In genomic region chr5:66865229-66865628, GRCm38 (mm10) we compare ENCODE assay signal across 12 mouse cellular contexts.
A peak's percentile ranks its signal among the peaks of the same experiment; 100 is the strongest.
DNase-seq lines count a peak whose midpoint lies in the region; ATAC-seq and TF ChIP-seq lines count a peak whose summit lies in the region.
"Had no signal": no experiment of that assay in that cellular context is flagged by ENCODE, and none has a peak within 500 bp of the region (broad histone marks: within the 10 kb centered on the region; RNA-seq: fewer than 3 reads in every experiment).

No protein-coding gene starts in this region.

- H3K27me3 ChIP-seq in lung, embryonic 14.5 days (ENCODE audit: insufficient read depth, low read length) = no peaks in the 10 kb centered on the region
- H3K27me3 ChIP-seq in forebrain, embryonic 15.5 days = no peaks in the 10 kb centered on the region
- H3K27me3 ChIP-seq: heart, embryonic 15.5 days; limb, embryonic 13.5 days; lung, embryonic 15.5 days had no signal

- no peaks in the 10 kb centered on the region for H3K9me3 ChIP-seq in lung, embryonic 14.5 days (ENCODE audit: low read depth, low read length)
- no peaks in the 10 kb centered on the region for H3K9me3 ChIP-seq in forebrain, embryonic 15.5 days
- H3K9me3 ChIP-seq: heart, embryonic 15.5 days; limb, embryonic 13.5 days; lung, embryonic 15.5 days had no signal

- no peak for ATAC-seq in lung, embryonic 14.5 days (ENCODE audit: insufficient read depth)
- ATAC-seq in forebrain, embryonic 15.5 days (replicated peaks) = no peak; the same call in 1 of the 2 replicates
- no peak for ATAC-seq in inflammation-experienced regulatory T-cells, adult 6 months
- no peak for ATAC-seq in monocyte, adult 5-6 weeks (replicated peaks; ENCODE audit: insufficient number of reproducible peaks, low FRiP score, low TSS enrichment, poor library complexity, severe bottlenecking)
- ATAC-seq: activated CD4-positive, CD25-positive, alpha-beta regulatory T cell, adult 4 months had no signal

- H3K27ac ChIP-seq in lung, embryonic 14.5 days (ENCODE audit: low read depth) = no peak overlapping the region
- peak overlapping the region; percentile 39 for H3K27ac ChIP-seq in forebrain, embryonic 15.5 days (replicated peaks)
- H3K27ac ChIP-seq: heart, embryonic 15.5 days; limb, embryonic 13.5 days; lung, embryonic 15.5 days had no signal

- 62% methylated on average over 5 of the region's 5 CpGs for WGBS in lung, embryonic 14.5 days
- 32% methylated on average over 5 of the region's 5 CpGs for WGBS in forebrain, embryonic 15.5 days

- intact Hi-C loops in left cerebral cortex, postnatal 14 days (cut with DNase I) = no loop called here

- H3K4me2 ChIP-seq in lung, embryonic 14.5 days = no peak overlapping the region
- no peak overlapping the region for H3K4me2 ChIP-seq in forebrain, embryonic 15.5 days (replicated peaks)
- H3K4me2 ChIP-seq: heart, embryonic 15.5 days; limb, embryonic 13.5 days; lung, embryonic 15.5 days had no signal

- H3K36me3 ChIP-seq in lung, embryonic 14.5 days (ENCODE audit: insufficient read depth) = no peaks in the 10 kb centered on the region
- no peaks in the 10 kb centered on the region for H3K36me3 ChIP-seq in forebrain, embryonic 15.5 days
- H3K36me3 ChIP-seq: heart, embryonic 15.5 days; limb, embryonic 13.5 days; lung, embryonic 15.5 days had no signal

- TF ChIP-seq CTCF in lung, embryonic 14.5 days (IDR thresholded peaks at IDR 0.05; ENCODE audit: low read depth) = no peak

- no peak overlapping the region for H3K9ac ChIP-seq in lung, embryonic 14.5 days
- no peak overlapping the region for H3K9ac ChIP-seq in forebrain, embryonic 15.5 days (replicated peaks)
- H3K9ac ChIP-seq: heart, embryonic 15.5 days; limb, embryonic 13.5 days; lung, embryonic 15.5 days had no signal

- H3K4me3 ChIP-seq in lung, embryonic 14.5 days (ENCODE audit: low read depth, low read length) = no peak overlapping the region
- no peak overlapping the region for H3K4me3 ChIP-seq in forebrain, embryonic 15.5 days
- H3K4me3 ChIP-seq: heart, embryonic 15.5 days; limb, embryonic 13.5 days; lung, embryonic 15.5 days had no signal

- peaks cover 19% of the 10 kb centered on the region for H3K4me1 ChIP-seq in lung, embryonic 14.5 days (ENCODE audit: insufficient read depth)
- peaks cover 34% of the 10 kb centered on the region for H3K4me1 ChIP-seq in forebrain, embryonic 15.5 days

- DNase-seq in lung, embryonic 14.5 days = peak; percentile 45
- DNase-seq in lung, postnatal 36 days = no peak
- peak; percentile 62 to 79 for DNase-seq in left cerebral cortex, postnatal 14 days (ENCODE audit: low spot score in 2 of 2)
- DNase-seq in right cerebral cortex, postnatal 10 days (ENCODE audit: low spot score in 2 of 2) = peak; percentile 60 to 80
- DNase-seq in spleen, adult 12 weeks (ENCODE audit: low spot score) = no peak

Comparison
In these comparisons a context has a peak if more than half of its experiments do, and no peak if none do; other contexts are left out.
1. DNase-seq: peak in lung, embryonic 14.5 days (single experiment), left cerebral cortex, postnatal 14 days (2 of 2) and right cerebral cortex, postnatal 10 days (2 of 2); none in lung, postnatal 36 days (single experiment) and spleen, adult 12 weeks (single experiment).